Mouse (Mus musculus): ENCODE measurements around the gene Cluh. TPM values are rescaled to one million over a fixed set of nuclear protein-coding genes. Genes with fewer than 3 reads are reported as not detected.

Cluh gene
- total RNA-seq, 4 experiments from 2014 or later: 71.1 to 78.3 (median 73.6) TPM

GRCm38 (mm10) chr11:74647966-74648365, 1.3 kb upstream of the Cluh start:
- no peak for DNase-seq (ENCODE audit: low spot score in 2 of 2)

GRCm38 (mm10) chr11:74648676-74649075, 619 bp upstream of the Cluh start:
- DNase-seq (ENCODE audit: low spot score in 2 of 2): no peak

GRCm38 (mm10) chr11:74649647-74650551, 604 bp downstream of the Cluh start:
- peak in 1 of 2 experiments; percentile 47 for DNase-seq (ENCODE audit: low spot score in 2 of 2)

GRCm38 (mm10) chr11:74650576-74651100, 1.3 kb downstream of the Cluh start:
- no peak for DNase-seq (ENCODE audit: low spot score in 2 of 2)

GRCm38 (mm10) chr11:74652791-74653191, 3.5 kb downstream of the Cluh start:
- DNase-seq (ENCODE audit: low spot score in 2 of 2): peak in 1 of 2 experiments; percentile 38

- no peak for DNase-seq (ENCODE audit: low spot score in 2 of 2)
These were observed 4.1 kb downstream of the Cluh start for GRCm38 (mm10) chr11:74653385-74653784.

- DNase-seq (ENCODE audit: low spot score in 2 of 2): no peak
These were observed 6.6 kb downstream of the Cluh start for GRCm38 (mm10) chr11:74655941-74656340.

GRCm38 (mm10) chr11:74660336-74660735, 11.0 kb downstream of the Cluh start:
- no peak for DNase-seq (ENCODE audit: low spot score in 2 of 2)

GRCm38 (mm10) chr11:74661641-74662040, 12.3 kb downstream of the Cluh start:
- DNase-seq (ENCODE audit: low spot score in 2 of 2): no peak

GRCm38 (mm10) chr11:74662221-74662620, 12.9 kb downstream of the Cluh start:
- DNase-seq (ENCODE audit: low spot score in 2 of 2): no peak

GRCm38 (mm10) chr11:74664279-74664678, 15.0 kb downstream of the Cluh start:
- DNase-seq (ENCODE audit: low spot score in 2 of 2): no peak

GRCm38 (mm10) chr11:74664906-74665305, 15.6 kb downstream of the Cluh start:
- DNase-seq (ENCODE audit: low spot score in 2 of 2): no peak

- DNase-seq (ENCODE audit: low spot score in 2 of 2): no peak
These were observed 16.5 kb downstream of the Cluh start for GRCm38 (mm10) chr11:74665631-74666283.

- DNase-seq (ENCODE audit: low spot score in 2 of 2): no peak
These were observed 17.0 kb downstream of the Cluh start for GRCm38 (mm10) chr11:74666284-74666652.

GRCm38 (mm10) chr11:74666776-74667581, 17.7 kb downstream of the Cluh start:
- no peak for DNase-seq (ENCODE audit: low spot score in 2 of 2)

GRCm38 (mm10) chr11:74667582-74668010, 18.3 kb downstream of the Cluh start:
- DNase-seq (ENCODE audit: low spot score in 2 of 2): no peak

GRCm38 (mm10) chr11:74668466-74668865, 19.2 kb downstream of the Cluh start:
- no peak for DNase-seq (ENCODE audit: low spot score in 2 of 2)

- no peak for DNase-seq (ENCODE audit: low spot score in 2 of 2)
These were observed 19.7 kb downstream of the Cluh start for GRCm38 (mm10) chr11:74668971-74669370.

- no peak for DNase-seq (ENCODE audit: low spot score in 2 of 2)
These were observed 20.9 kb downstream of the Cluh start for GRCm38 (mm10) chr11:74670151-74670550.

GRCm38 (mm10) chr11:74671013-74671412, 21.7 kb downstream of the Cluh start:
- DNase-seq (ENCODE audit: low spot score in 2 of 2): no peak

- DNase-seq (ENCODE audit: low spot score in 2 of 2): no peak
These were observed 22.5 kb downstream of the Cluh start for GRCm38 (mm10) chr11:74671839-74672238.

All from layer of hippocampus, adult 8-10 months (tissue).